Mouse (Mus musculus) liver, embryonic 12.5 days (tissue): ENCODE data around the gene Cyp3a25. TPM values are rescaled to one million over a fixed set of nuclear protein-coding genes. Genes with fewer than 3 reads are reported as not detected.
"Not testable (repeated sequence)": the region's sequence is repeated elsewhere in the genome, so short reads cannot be mapped to it uniquely, and the experiment has no call there.

Experiments used
- ATAC-seq: fragments of 200-750 bp; cut with Nextera tagmentation; 2 replicates; pipeline ENCODE4 v1.8.0; 2017; ENCODE audit warnings: moderate number of reproducible peaks, mild to moderate bottlenecking, moderate library complexity
- H3K27ac ChIP-seq: fragments of 300-500 bp; sonication (generic); 2 replicates; pipeline ENCODE4 v1.5.1; 2016; ENCODE audit warnings: mild to moderate bottlenecking
- H3K27me3 ChIP-seq: fragments of 300-500 bp; sonication (generic); replicated peaks from 2 replicates; pipeline ENCODE4 v1.6.1; 2016; ENCODE audit warnings: mild to moderate bottlenecking, moderate library complexity
- H3K36me3 ChIP-seq: fragments of 300-500 bp; sonication (generic); 2 replicates; pipeline ENCODE4 v1.6.1; 2016; ENCODE audit warnings: mild to moderate bottlenecking, moderate library complexity
- H3K4me1 ChIP-seq: fragments of 300-500 bp; sonication (generic); 2 replicates; pipeline ENCODE4 v1.6.1; 2016
- H3K4me2 ChIP-seq: fragments of 300-500 bp; sonication (generic); 2 replicates; pipeline ENCODE4 v1.6.1; 2016; ENCODE audit warnings: mild to moderate bottlenecking, moderate library complexity
- H3K4me3 ChIP-seq: fragments of 300-500 bp; sonication (generic); 2 replicates; pipeline ENCODE4 v1.5.1; 2016; ENCODE audit warnings: mild to moderate bottlenecking, moderate library complexity
- H3K9ac ChIP-seq: fragments of 300-500 bp; sonication (generic); 2 replicates; pipeline ENCODE4 v1.6.1; 2016; ENCODE audit warnings: mild to moderate bottlenecking, moderate library complexity
- H3K9me3 ChIP-seq: fragments of 300-500 bp; sonication (generic); replicated peaks from 2 replicates; pipeline ENCODE4 v1.6.1; 2016; ENCODE audit warnings: mild to moderate bottlenecking, moderate library complexity
- WGBS: fragments of 180-500 bp; shearing (Covaris S2); methylation state at CpG from one replicate; pipeline ENCODE4 v1.1.7; 2016; ENCODE audit not compliant: insufficient replicate concordance; 5-methylcytosine and 5-hydroxymethylcytosine counted together
- polyA plus RNA-seq: library from polyadenylated mRNA; unstranded; fragments of >200 nt; fragmentation: Nextera tagmentation; extraction: Ambion mirVana; gene quantifications from 2 replicates; pipeline ENCODE4 v1.2.1, GENCODE M21; 2016

Cyp3a25 gene
- polyA plus RNA-seq: not detected in 2 replicates

- not testable (repeated sequence) for H3K4me3 ChIP-seq, H3K4me2 ChIP-seq, H3K27ac ChIP-seq, H3K27me3 ChIP-seq, ATAC-seq, H3K36me3 ChIP-seq, H3K4me1 ChIP-seq, H3K9ac ChIP-seq
- H3K9me3 ChIP-seq: peaks cover 12% of the 10 kb centered on the region; the same call in 1 of the 2 replicates
- WGBS: 39% methylated on average over 1 of the region's 1 CpGs
Measured at GRCm38 (mm10) chr5:146009509-146009908, at the start of gene Cyp3a25. Gene Cyp3a25, minus strand, starts transcription at chr5:146009618.

DNA sequence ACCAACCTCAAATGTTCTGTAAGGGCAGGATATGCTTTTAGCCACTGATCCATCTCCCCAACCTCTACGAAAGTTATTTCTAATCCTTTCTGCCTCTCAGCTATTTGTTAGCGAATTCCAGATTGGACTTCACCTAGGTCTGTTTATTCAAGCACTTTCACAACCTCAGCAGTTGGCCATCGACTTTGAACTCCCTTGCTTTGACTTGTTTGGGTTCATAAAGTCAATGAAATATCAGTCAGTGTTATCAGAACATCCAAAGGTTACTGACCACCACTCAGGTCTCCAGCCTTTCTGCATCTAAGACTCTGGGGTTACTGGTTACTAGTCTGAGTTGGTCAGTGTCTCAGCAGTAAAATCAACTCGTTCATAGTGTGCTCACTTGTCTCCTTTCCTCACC, 11.7 kb upstream of the Cyp3a25 start:
- peaks cover 23% of the 10 kb centered on the region for H3K9me3 ChIP-seq
- H3K27ac ChIP-seq: no peak overlapping the region
- H3K27me3 ChIP-seq: no peaks in the 10 kb centered on the region
- ATAC-seq: no peak
- H3K36me3 ChIP-seq: no peaks in the 10 kb centered on the region
- H3K4me1 ChIP-seq: no peaks in the 10 kb centered on the region
- H3K4me2 ChIP-seq: no peak overlapping the region
- no peak overlapping the region for H3K9ac ChIP-seq
- WGBS: 28% methylated on average over 4 of the region's 4 CpGs
- no peak overlapping the region for H3K4me3 ChIP-seq

DNA sequence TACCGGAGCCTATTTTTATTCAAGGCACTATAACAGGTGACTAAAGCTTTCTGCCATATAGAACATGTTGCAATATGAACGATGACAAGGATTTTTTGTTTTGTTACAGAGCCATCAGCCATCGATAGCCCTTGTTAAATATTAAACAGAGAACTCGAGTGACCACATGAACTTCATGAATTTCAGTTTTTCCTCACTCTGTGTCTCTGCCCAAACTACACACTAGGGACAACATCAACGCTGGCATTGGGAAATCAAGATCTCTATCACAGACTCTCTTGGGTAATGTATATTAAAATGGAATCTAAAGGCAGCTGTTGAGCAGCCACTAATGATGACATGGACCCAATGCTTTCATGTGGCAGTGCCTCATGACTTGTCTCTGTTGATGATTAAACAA, 8.9 kb upstream of the Cyp3a25 start:
- Histone ChIP-seq H3K4me2 (no peak overlapping the region), H3K4me3 (no peak overlapping the region), H3K27me3 (no peaks in the 10 kb centered on the region), H3K4me1 (no peaks in the 10 kb centered on the region), H3K27ac (no peak overlapping the region), H3K36me3 (no peaks in the 10 kb centered on the region), H3K9me3 (peaks cover 34% of the 10 kb centered on the region), H3K9ac (no peak overlapping the region)
- ATAC-seq: no peak
- 47% methylated on average over 5 of the region's 5 CpGs for WGBS

DNA sequence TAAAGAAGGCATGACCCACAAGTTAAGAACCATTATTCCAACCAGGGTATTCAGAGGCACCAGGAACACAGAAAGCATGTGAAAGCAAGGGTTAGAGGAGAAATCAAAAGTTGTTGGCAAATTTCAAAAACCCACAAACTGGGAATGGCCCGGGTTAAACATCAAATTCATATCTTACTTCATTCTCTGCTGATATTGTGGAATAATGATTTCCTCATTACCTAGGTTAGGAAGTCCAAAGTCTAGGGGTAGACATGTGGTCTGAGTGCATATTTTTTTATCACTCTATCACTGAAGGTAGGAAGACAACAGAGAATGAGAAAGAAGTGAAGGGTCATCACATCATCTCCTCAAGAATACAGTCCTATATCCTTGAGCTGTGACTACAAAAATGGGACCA, 1.8 kb upstream of the Cyp3a25 start:
- no peaks in the 10 kb centered on the region for H3K4me1 ChIP-seq
- H3K9ac ChIP-seq: no peak overlapping the region
- 37% methylated on average over 1 of the region's 1 CpGs for WGBS
- no peak overlapping the region for H3K4me2 ChIP-seq
- H3K27ac ChIP-seq: no peak overlapping the region
- no peaks in the 10 kb centered on the region for H3K27me3 ChIP-seq
- H3K9me3 ChIP-seq: peaks cover 17% of the 10 kb centered on the region
- no peak for ATAC-seq
- H3K4me3 ChIP-seq: no peak overlapping the region
- H3K36me3 ChIP-seq: no peaks in the 10 kb centered on the region

GRCm38 (mm10) chr5:145967080-145967479, 42.3 kb downstream of the Cyp3a25 start:
- no peak for ATAC-seq
- peaks cover 9% of the 10 kb centered on the region for H3K9me3 ChIP-seq
- H3K9ac ChIP-seq: no peak overlapping the region
- no peaks in the 10 kb centered on the region for H3K27me3 ChIP-seq
- H3K4me3 ChIP-seq: no peak overlapping the region
- no peak overlapping the region for H3K4me2 ChIP-seq
- no peak overlapping the region for H3K27ac ChIP-seq
- H3K36me3 ChIP-seq: no peaks in the 10 kb centered on the region
- no peaks in the 10 kb centered on the region for H3K4me1 ChIP-seq

Other genes starting within 250 kb of the Cyp3a25 start
- gene Cyp3a44, start 203.7 kb downstream of the Cyp3a25 start, polyA plus RNA-seq: not detected in 2 replicates
- gene Cyp3a11, start 129.7 kb downstream of the Cyp3a25 start, polyA plus RNA-seq: not detected in 2 replicates
- gene Cyp3a59, start 69.6 kb upstream of the Cyp3a25 start, polyA plus RNA-seq: not detected in 2 replicates
- not detected in 2 replicates for gene Gm5565, start 150.9 kb upstream of the Cyp3a25 start, polyA plus RNA-seq
- gene Gm6309, start 161.1 kb upstream of the Cyp3a25 start, polyA plus RNA-seq: not detected in 2 replicates
- gene 1700001J03Rik, start 175.7 kb upstream of the Cyp3a25 start, polyA plus RNA-seq: not detected in 2 replicates
- 24.8 and 25.3 TPM in 2 replicates for gene Rnf6, start 211.9 kb upstream of the Cyp3a25 start, polyA plus RNA-seq
- 30.7 and 32.5 TPM in 2 replicates for gene Cdk8, start 221.6 kb upstream of the Cyp3a25 start, polyA plus RNA-seq